Mouse (Mus musculus): Measurements from ENCODE around the gene Echdc3.

GRCm38 (mm10) chr2:6162366-6163040 is 50.3 kb downstream of the Echdc3 start:
- no peak for TF ChIP-seq GATA1 (IDR thresholded peaks at IDR 0.05; ENCODE audit: low read length)
- no peak for TF ChIP-seq TAL1 (IDR thresholded peaks at IDR 0.05; ENCODE audit: low read length)
